8 mouse cellular contexts compared by ENCODE assay signal in genomic region chr19:45748691-45749242, GRCm38 (mm10). TPM values are rescaled to one million over a fixed set of nuclear protein-coding genes. Genes with fewer than 3 reads are reported as not detected.
DNase-seq lines count a peak whose midpoint lies in the region; ATAC-seq and TF ChIP-seq lines count a peak whose summit lies in the region.

No protein-coding gene starts in this region.

- no peaks in the 10 kb centered on the region; the same call in 1 of the 2 replicates for H3K36me3 ChIP-seq in testis, adult 2 months (ENCODE audit: control insufficient read depth, insufficient read depth, low read length)
- peaks cover 23% of the 10 kb centered on the region for H3K36me3 ChIP-seq in heart, embryonic 15.5 days
- peaks cover 17% of the 10 kb centered on the region for H3K36me3 ChIP-seq in lung, postnatal 0 days (ENCODE audit: insufficient read depth, low read length)
- peaks cover 4% of the 10 kb centered on the region; the same call in 1 of the 2 replicates for H3K36me3 ChIP-seq in stomach, embryonic 16.5 days (ENCODE audit: control insufficient read depth, insufficient read depth, low read length)

- no peak for TF ChIP-seq EP300 in lung, postnatal 0 days (IDR thresholded peaks at IDR 0.05)

- H3K4me2 ChIP-seq in heart, embryonic 15.5 days: peak overlapping the region; percentile 81
- H3K4me2 ChIP-seq in lung, postnatal 0 days (replicated peaks; ENCODE audit: low read depth, low read length): peak overlapping the region; percentile 93
- H3K4me2 ChIP-seq in stomach, embryonic 16.5 days (ENCODE audit: low read depth, low read length): peak overlapping the region; percentile 88

- WGBS in heart, embryonic 15.5 days: under 1% methylated on average over 33 of the region's 33 CpGs
- WGBS in lung, postnatal 0 days: 2% methylated on average over 32 of the region's 33 CpGs
- whole genome bisulfite sequencing in stomach, embryonic 16.5 days: 1% methylated on average over 33 of the region's 33 CpGs

- H3K9ac ChIP-seq in heart, embryonic 15.5 days: peak overlapping the region; percentile 83
- peak overlapping the region; percentile 66 for H3K9ac ChIP-seq in lung, postnatal 0 days (replicated peaks; ENCODE audit: low read depth)
- peak overlapping the region; percentile 75 for H3K9ac ChIP-seq in stomach, embryonic 16.5 days (ENCODE audit: low read length)

- H3K27ac ChIP-seq in testis, adult 2 months (ENCODE audit: control insufficient read depth, insufficient read depth, low read depth, low read length): peak overlapping the region; percentile 99
- peak overlapping the region; percentile 17 for H3K27ac ChIP-seq in heart, embryonic 15.5 days
- H3K27ac ChIP-seq in lung, postnatal 0 days (ENCODE audit: low read length): no peak overlapping the region
- H3K27ac ChIP-seq in stomach, embryonic 16.5 days (ENCODE audit: low read length): no peak overlapping the region

- peaks cover 30% of the 10 kb centered on the region for H3K4me1 ChIP-seq in testis, adult 2 months (ENCODE audit: control insufficient read depth, insufficient read depth, low read length)
- peaks cover 31% of the 10 kb centered on the region for H3K4me1 ChIP-seq in heart, embryonic 15.5 days (replicated peaks)
- H3K4me1 ChIP-seq in lung, postnatal 0 days (ENCODE audit: insufficient read depth, low read depth, low read length): peaks cover 8% of the 10 kb centered on the region; the same call in 1 of the 2 replicates
- peaks cover 11% of the 10 kb centered on the region for H3K4me1 ChIP-seq in stomach, embryonic 16.5 days (ENCODE audit: control insufficient read depth, insufficient read depth, low read length)

- H3K9me3 ChIP-seq in heart, embryonic 15.5 days (replicated peaks): no peaks in the 10 kb centered on the region
- H3K9me3 ChIP-seq in lung, postnatal 0 days (ENCODE audit: low read length): no peaks in the 10 kb centered on the region
- H3K9me3 ChIP-seq in stomach, embryonic 16.5 days (replicated peaks; ENCODE audit: control insufficient read depth, low read length): no peaks in the 10 kb centered on the region

- peak; percentile 42; the same call in 1 of the 2 replicates for ATAC-seq in heart, embryonic 15.5 days (replicated peaks; ENCODE audit: insufficient number of reproducible peaks, insufficient read depth, low FRiP score, low read depth)
- ATAC-seq in lung, postnatal 0 days: 0 out of 2 replicates have a peak, but pooled peaks have one; percentile 2
- ATAC-seq in stomach, embryonic 16.5 days (ENCODE audit: insufficient read depth, low FRiP score): peak; percentile 24; the same call in 1 of the 2 replicates

- TF ChIP-seq POLR2A in testis, adult 2 months (IDR thresholded peaks at IDR 0.05; ENCODE audit: control insufficient read depth, low read depth, low read length): no peak; the same call in 1 of the 2 replicates

- no peaks in the 10 kb centered on the region for H3K27me3 ChIP-seq in testis, adult 2 months (ENCODE audit: control insufficient read depth, insufficient read depth, low read length)
- H3K27me3 ChIP-seq in heart, embryonic 15.5 days: peaks cover 24% of the 10 kb centered on the region
- H3K27me3 ChIP-seq in lung, postnatal 0 days (replicated peaks; ENCODE audit: insufficient read depth, low read length): peaks cover 20% of the 10 kb centered on the region
- peaks cover 24% of the 10 kb centered on the region for H3K27me3 ChIP-seq in stomach, embryonic 16.5 days (ENCODE audit: control insufficient read depth, insufficient read depth, low read length)

- H3K4me3 ChIP-seq in testis, adult 2 months (ENCODE audit: control insufficient read depth, low read depth, low read length): peak overlapping the region; percentile 99
- H3K4me3 ChIP-seq in heart, embryonic 15.5 days: peak overlapping the region; percentile 77
- peak overlapping the region; percentile 71 for H3K4me3 ChIP-seq in lung, postnatal 0 days (ENCODE audit: low read depth, low read length)
- peak overlapping the region; percentile 64 for H3K4me3 ChIP-seq in stomach, embryonic 16.5 days (replicated peaks; ENCODE audit: low read length)

- peak; percentile 30 for DNase-seq in cerebellum, adult 9-11 months
- no peak for DNase-seq in cerebellum, adult 18-20 months
- no peak for DNase-seq in testis, postnatal 10 days (ENCODE audit: low spot score)
- no peak for DNase-seq in lung, postnatal 0 days (ENCODE audit: low spot score)
- DNase-seq in left cerebral cortex, adult 11 months (ENCODE audit: low spot score): no peak

- no peak for TF ChIP-seq CTCF in testis, adult 2 months (IDR thresholded peaks at IDR 0.05; ENCODE audit: control insufficient read depth, insufficient read depth, insufficient replicate concordance, low read depth, low read length)
- TF ChIP-seq CTCF in lung, postnatal 0 days (IDR thresholded peaks at IDR 0.05): no peak

RNA-seq across cellular contexts. Expression of gene Npm3, which starts 0.6 kb away (rescaled TPM):
- polyA plus RNA-seq in testis, adult 2 months (2012; rRNA removed): 212 and 245 TPM in 2 replicates
- polyA plus RNA-seq in heart, embryonic 15.5 days (2015; fragmentation: Nextera tagmentation; extraction: Ambion mirVana): 8.4 and 9.1 TPM in 2 replicates
- polyA plus RNA-seq in lung, postnatal 0 days (2015; fragmentation: Nextera tagmentation; extraction: Ambion mirVana): 7.7 and 8.1 TPM in 2 replicates
- 13.8 and 15.6 TPM in 2 replicates for polyA plus RNA-seq in stomach, embryonic 16.5 days (2015; fragmentation: Nextera tagmentation; extraction: Ambion mirVana)

RNA-seq across cellular contexts. Expression of gene Fgf8, which starts 6.1 kb away (rescaled TPM):
- polyA plus RNA-seq in testis, adult 2 months (2012; rRNA removed): 1.4 and 1.5 TPM in 2 replicates
- 0.47 and 0.52 TPM in 2 replicates for polyA plus RNA-seq in heart, embryonic 15.5 days (2015; fragmentation: Nextera tagmentation; extraction: Ambion mirVana)
- not detected in 2 replicates for polyA plus RNA-seq in lung, postnatal 0 days (2015; fragmentation: Nextera tagmentation; extraction: Ambion mirVana)
- not detected in 2 replicates for polyA plus RNA-seq in stomach, embryonic 16.5 days (2015; fragmentation: Nextera tagmentation; extraction: Ambion mirVana)

RNA-seq across cellular contexts. Expression of gene Mgea5, which starts 34.9 kb away (rescaled TPM):
- polyA plus RNA-seq in testis, adult 2 months (2012; rRNA removed): 52.2 and 56.7 TPM in 2 replicates
- polyA plus RNA-seq in heart, embryonic 15.5 days (2015; fragmentation: Nextera tagmentation; extraction: Ambion mirVana): 33.8 and 38.1 TPM in 2 replicates
- polyA plus RNA-seq in lung, postnatal 0 days (2015; fragmentation: Nextera tagmentation; extraction: Ambion mirVana): 26.4 and 33.9 TPM in 2 replicates
- polyA plus RNA-seq in stomach, embryonic 16.5 days (2015; fragmentation: Nextera tagmentation; extraction: Ambion mirVana): 35.9 and 40.5 TPM in 2 replicates

Comparison
In these comparisons a context has a peak if more than half of its experiments do, and no peak if none do; other contexts are left out.
1. H3K27ac ChIP-seq: peak in testis, adult 2 months (single experiment) and heart, embryonic 15.5 days (single experiment); none in lung, postnatal 0 days (single experiment) and stomach, embryonic 16.5 days (single experiment).
2. RNA of gene Npm3, which starts 0.6 kb away (polyA plus RNA-seq): 212 to 245 TPM in testis, adult 2 months; 13.8 to 15.6 TPM in stomach, embryonic 16.5 days, 8.4 to 9.1 TPM in heart, embryonic 15.5 days and 7.7 to 8.1 TPM in lung, postnatal 0 days; every median in the first group is over 10 times any median in the second.
3. Peak in every context shown above with its lines, with median percentiles within 50 percentile points of each other: H3K4me3 ChIP-seq, ATAC-seq, H3K4me2 ChIP-seq and H3K9ac ChIP-seq.